Mouse (Mus musculus) neural tube, embryonic 14.5 days (tissue): ENCODE data around the gene Med23. TPM values are rescaled to one million over a fixed set of nuclear protein-coding genes. Genes with fewer than 3 reads are reported as not detected.

Source experiments
- ATAC-seq: fragments of 200-750 bp; cut with Nextera tagmentation; 2 replicates; pipeline ENCODE4 v1.8.0; 2017; ENCODE audit warnings: low read depth, mild to moderate bottlenecking, moderate TSS enrichment, moderate library complexity
- H3K27ac ChIP-seq: fragments of 300-500 bp; sonication (generic); 2 replicates; pipeline ENCODE4 v1.5.1; 2014; ENCODE audit warnings: low read depth, mild to moderate bottlenecking, control low read depth, low read length, moderate library complexity, mixed read lengths
- H3K27me3 ChIP-seq: fragments of 300-500 bp; sonication (generic); 2 replicates; pipeline ENCODE4 v1.6.1; 2014; ENCODE audit warnings: low read length; ENCODE audit not compliant: control insufficient read depth, insufficient read depth
- H3K36me3 ChIP-seq: fragments of 300-500 bp; sonication (generic); 2 replicates; pipeline ENCODE4 v1.6.1; 2014; ENCODE audit warnings: low read length, mixed read lengths; ENCODE audit not compliant: control insufficient read depth, insufficient read depth
- H3K4me1 ChIP-seq: fragments of 300-500 bp; sonication (generic); 2 replicates; pipeline ENCODE4 v1.6.1; 2014; ENCODE audit warnings: low read length; ENCODE audit not compliant: control insufficient read depth, insufficient read depth
- H3K4me2 ChIP-seq: fragments of 300-500 bp; sonication (generic); 2 replicates; pipeline ENCODE4 v1.6.1; 2014; ENCODE audit warnings: mild to moderate bottlenecking, low read depth, low read length, control low read depth
- H3K4me3 ChIP-seq: fragments of 300-500 bp; sonication (generic); 2 replicates; pipeline ENCODE4 v1.5.1; 2014; ENCODE audit warnings: low read depth, low read length, control low read depth, mixed read lengths
- H3K9ac ChIP-seq: fragments of 300-500 bp; sonication (generic); replicated peaks from 2 replicates; pipeline ENCODE4 v1.6.1; 2014; ENCODE audit warnings: low read depth, mild to moderate bottlenecking, control low read depth, low read length, mixed read lengths
- H3K9me3 ChIP-seq: fragments of 300-500 bp; sonication (generic); 2 replicates; pipeline ENCODE4 v1.6.1; 2016; ENCODE audit warnings: low read length; ENCODE audit not compliant: control insufficient read depth
- WGBS: fragments of 180-500 bp; shearing (Covaris S2); extraction: QIAGEN DNeasy Blood & Tissue Kit; methylation state at CpG from one replicate; pipeline ENCODE4 v1.1.7; 2014; 5-methylcytosine and 5-hydroxymethylcytosine counted together
- polyA plus RNA-seq: library from polyadenylated mRNA; unstranded; fragments of >200 nt; fragmentation: Nextera tagmentation; extraction: Ambion mirVana; gene quantifications from 2 replicates; pipeline ENCODE4 v1.2.1, GENCODE M21; 2014

Gene Med23
- 34.7 and 36.8 TPM in 2 replicates for polyA plus RNA-seq

- under 1% methylated on average over 36 of the region's 36 CpGs for WGBS
- Histone ChIP-seq H3K36me3 (peaks cover 14% of the 10 kb centered on the region), H3K4me1 (no peaks in the 10 kb centered on the region; the same call in 1 of the 2 replicates), H3K27me3 (no peaks in the 10 kb centered on the region), H3K9ac (peak within 1 kb of the TSS; percentile 92), H3K4me2 (peak within 1 kb of the TSS; percentile 65), H3K4me3 (peak within 1 kb of the TSS; percentile 83), H3K27ac (no peak within 1 kb of the TSS; the same call in 1 of the 2 replicates), H3K9me3 (no peaks in the 10 kb centered on the region)
- ATAC-seq = peak; percentile 100
Observed at GRCm38 (mm10) chr10:24869760-24870290, at the start of gene Med23. Gene Med23 (plus strand): TSS chr10:24869986.

GRCm38 (mm10) chr10:24821990-24822676, 47.7 kb upstream of the Med23 start:
- Histone ChIP-seq H3K4me2 (no peak overlapping the region), H3K27ac (no peak overlapping the region), H3K36me3 (no peaks in the 10 kb centered on the region), H3K4me3 (no peak overlapping the region), H3K4me1 (no peaks in the 10 kb centered on the region), H3K9ac (no peak overlapping the region), H3K27me3 (no peaks in the 10 kb centered on the region), H3K9me3 (no peaks in the 10 kb centered on the region)
- WGBS = 91% methylated on average over 4 of the region's 4 CpGs
- ATAC-seq = no peak

- no peak overlapping the region for H3K27ac ChIP-seq
- no peak overlapping the region for H3K4me2 ChIP-seq
- no peaks in the 10 kb centered on the region for H3K4me1 ChIP-seq
- H3K36me3 ChIP-seq = no peaks in the 10 kb centered on the region
- no peaks in the 10 kb centered on the region for H3K9me3 ChIP-seq
- no peak overlapping the region for H3K9ac ChIP-seq
- no peaks in the 10 kb centered on the region for H3K27me3 ChIP-seq
- WGBS = 81% methylated on average over 1 of the region's 1 CpGs
- no peak overlapping the region for H3K4me3 ChIP-seq
- ATAC-seq = no peak
Observed at GRCm38 (mm10) chr10:24822842-24823241, 46.9 kb upstream of the Med23 start.

- Histone ChIP-seq H3K4me3 (no peak overlapping the region), H3K9ac (no peak overlapping the region), H3K4me2 (no peak overlapping the region), H3K9me3 (no peaks in the 10 kb centered on the region), H3K4me1 (no peaks in the 10 kb centered on the region), H3K27me3 (no peaks in the 10 kb centered on the region), H3K27ac (no peak overlapping the region), H3K36me3 (no peaks in the 10 kb centered on the region)
- WGBS = 14% methylated on average over 1 of the region's 1 CpGs
- ATAC-seq = peak; percentile 41; the same call in 1 of the 2 replicates
Observed at GRCm38 (mm10) chr10:24823265-24823664, 46.5 kb upstream of the Med23 start.

GRCm38 (mm10) chr10:24823697-24824535, 45.9 kb upstream of the Med23 start:
- Histone ChIP-seq H3K36me3 (no peaks in the 10 kb centered on the region), H3K4me1 (no peaks in the 10 kb centered on the region), H3K9me3 (no peaks in the 10 kb centered on the region), H3K27ac (no peak overlapping the region), H3K4me3 (no peak overlapping the region), H3K9ac (no peak overlapping the region), H3K27me3 (no peaks in the 10 kb centered on the region), H3K4me2 (no peak overlapping the region)
- ATAC-seq = no peak
- 74% methylated on average over 16 of the region's 16 CpGs for WGBS

- no peaks in the 10 kb centered on the region for H3K9me3 ChIP-seq
- H3K27me3 ChIP-seq = no peaks in the 10 kb centered on the region
- 81% methylated on average over 8 of the region's 8 CpGs for WGBS
- H3K4me3 ChIP-seq = no peak overlapping the region
- no peak for ATAC-seq
- no peak overlapping the region for H3K9ac ChIP-seq
- no peak overlapping the region for H3K27ac ChIP-seq
- H3K4me2 ChIP-seq = no peak overlapping the region
- H3K36me3 ChIP-seq = no peaks in the 10 kb centered on the region
- no peaks in the 10 kb centered on the region for H3K4me1 ChIP-seq
Observed at GRCm38 (mm10) chr10:24824621-24825020, 45.2 kb upstream of the Med23 start.

GRCm38 (mm10) chr10:24825456-24826081, 44.2 kb upstream of the Med23 start:
- ATAC-seq = no peak
- no peak overlapping the region for H3K27ac ChIP-seq
- no peaks in the 10 kb centered on the region for H3K4me1 ChIP-seq
- WGBS = 84% methylated on average over 7 of the region's 7 CpGs
- H3K9me3 ChIP-seq = no peaks in the 10 kb centered on the region
- H3K4me2 ChIP-seq = no peak overlapping the region
- no peaks in the 10 kb centered on the region for H3K36me3 ChIP-seq
- no peaks in the 10 kb centered on the region for H3K27me3 ChIP-seq
- no peak overlapping the region for H3K4me3 ChIP-seq
- no peak overlapping the region for H3K9ac ChIP-seq

GRCm38 (mm10) chr10:24826130-24826529, 43.7 kb upstream of the Med23 start:
- no peak for ATAC-seq
- H3K36me3 ChIP-seq = no peaks in the 10 kb centered on the region
- no peak overlapping the region for H3K27ac ChIP-seq
- no peak overlapping the region for H3K9ac ChIP-seq
- no peak overlapping the region for H3K4me2 ChIP-seq
- 18% methylated on average over 6 of the region's 6 CpGs for WGBS
- no peaks in the 10 kb centered on the region for H3K27me3 ChIP-seq
- no peak overlapping the region for H3K4me3 ChIP-seq
- H3K4me1 ChIP-seq = no peaks in the 10 kb centered on the region
- H3K9me3 ChIP-seq = no peaks in the 10 kb centered on the region
